Mouse (Mus musculus) bone marrow, adult 2 months (tissue): ENCODE data around the gene Prelp.

ENCODE experiments used
- CTCF ChIP-seq: fragments of 200-500 bp; IDR thresholded peaks from 2 replicates; pipeline ENCODE4 v1.5.1; 2011; ENCODE audit warnings: low read length, control low read depth; ENCODE audit not compliant: control insufficient read depth, insufficient read depth
- POLR2A ChIP-seq: fragments of 200-500 bp; IDR thresholded peaks from 2 replicates; pipeline ENCODE4 v1.6.1; 2011; ENCODE audit warnings: low read depth, mild to moderate bottlenecking, control low read depth, low read length, borderline replicate concordance; ENCODE audit not compliant: control insufficient read depth

GRCm38 (mm10) chr1:133967481-133968017 lies 46.3 kb upstream of the Prelp start:
- TF ChIP-seq CTCF (no peak), POLR2A (no peak)
